Mouse (Mus musculus): Measurements from ENCODE around the gene Rps18.
A peak's percentile ranks its signal among the peaks of the same experiment; 100 is the strongest.

DNA sequence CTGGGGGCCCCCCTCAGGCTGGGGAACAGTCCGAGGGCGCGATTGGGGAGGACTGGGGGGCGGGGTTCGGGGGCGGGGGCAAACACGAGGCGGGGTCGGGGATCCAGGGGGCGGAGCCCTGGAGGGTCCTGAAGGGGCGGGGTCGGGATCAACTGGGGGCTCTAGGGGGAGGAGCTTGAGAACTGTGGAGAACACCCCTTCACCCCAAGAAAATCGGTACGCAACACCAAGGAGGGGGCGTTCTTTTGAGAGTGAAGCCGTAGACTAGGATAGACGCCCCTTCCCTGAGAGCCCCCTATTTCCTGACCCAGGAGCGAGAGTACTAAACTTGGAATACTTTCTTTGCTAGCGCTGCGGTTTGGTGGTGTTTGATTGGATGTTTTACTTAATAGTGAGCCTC is 39.5 kb downstream of the Rps18 start:
- TF ChIP-seq CTCF (IDR thresholded peaks at IDR 0.05; ENCODE audit: borderline replicate concordance, insufficient read depth, low read length) (no peak), POLR2A (IDR thresholded peaks at IDR 0.05; ENCODE audit: low read depth, low read length) (peak; percentile 10; the same call in 1 of the 2 replicates)

All from embryonic fibroblast, embryonic 13.5 days (primary cell).